In the genomic region with DNA sequence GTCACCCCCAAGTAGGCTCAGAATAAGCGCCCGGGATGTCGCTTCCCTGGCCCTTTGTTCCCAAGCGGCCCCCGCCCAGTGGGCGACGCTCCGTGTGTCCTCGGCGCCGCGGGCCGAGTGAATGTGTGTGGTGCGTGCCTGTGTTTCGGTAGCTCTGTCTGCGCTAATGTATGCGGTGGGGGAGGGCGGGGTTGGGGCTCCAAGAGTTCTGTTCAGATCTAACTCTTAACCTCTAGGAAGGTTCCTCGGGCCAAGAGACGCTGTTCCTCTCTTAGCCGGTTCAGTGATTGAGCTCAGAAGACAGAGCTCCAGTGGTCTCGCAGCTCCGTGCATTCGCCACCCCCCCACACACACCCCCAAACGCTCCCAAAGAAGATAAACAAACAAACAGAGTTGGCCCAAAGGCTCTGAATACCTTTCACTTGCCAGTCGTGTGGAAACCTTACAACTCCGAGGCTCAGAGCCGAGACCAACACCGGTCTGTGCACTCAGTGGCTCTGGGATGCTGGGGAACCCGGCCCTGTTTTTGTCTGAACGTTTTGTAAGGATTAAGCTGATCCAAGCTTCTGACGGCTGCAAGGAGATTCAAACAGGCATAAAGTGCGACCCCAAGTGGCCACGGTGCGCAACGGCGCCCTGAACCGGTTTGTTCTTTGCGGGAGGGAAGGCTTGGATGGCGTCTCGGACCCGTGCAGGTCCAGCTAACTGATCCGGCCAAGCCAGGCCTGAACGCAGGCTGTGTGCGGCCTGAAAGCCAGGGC, we compare ENCODE assay signal across 8 mouse cellular contexts. TPM values are rescaled to one million over a fixed set of nuclear protein-coding genes. Genes with fewer than 3 reads are reported as not detected.
DNase-seq lines count a peak whose midpoint lies in the region; ATAC-seq and TF ChIP-seq lines count a peak whose summit lies in the region.

No protein-coding gene starts in this region.

- ATAC-seq in frontal cortex, adult (ENCODE audit: low TSS enrichment) = peak; percentile 70
- peak; percentile 46 for ATAC-seq in lung, postnatal 0 days

- no peaks in the 10 kb centered on the region for H3K79me2 ChIP-seq in MEL (ENCODE audit: control insufficient read depth, insufficient read depth, low read length, poor library complexity)

- no peak overlapping the region for H3K4me3 ChIP-seq in MEL (ENCODE audit: control insufficient read depth in 1 of 2, insufficient read depth in 1 of 2, low read depth in 2 of 2, low read length in 2 of 2)
- H3K4me3 ChIP-seq in hindbrain, embryonic 10.5 days = peak overlapping the region; percentile 62
- H3K4me3 ChIP-seq in lung, postnatal 0 days (ENCODE audit: low read depth, low read length) = peak overlapping the region; percentile 52

- H3K9me3 ChIP-seq in MEL (replicated peaks; ENCODE audit: insufficient read depth, low read length) = no peaks in the 10 kb centered on the region
- H3K9me3 ChIP-seq in hindbrain, embryonic 10.5 days = no peaks in the 10 kb centered on the region
- no peaks in the 10 kb centered on the region for H3K9me3 ChIP-seq in lung, postnatal 0 days (ENCODE audit: low read length)

- TF ChIP-seq CTCF in MEL (IDR thresholded peaks at IDR 0.05 in 2 of 3, conservative IDR thresholded peaks at IDR 0.05 in 1 of 3; ENCODE audit: control insufficient read depth in 1 of 3, insufficient read depth in 1 of 3, low read depth in 2 of 3, low read length in 3 of 3, poor library complexity in 1 of 3, severe bottlenecking in 1 of 3) = peak in 2 of 3 experiments; percentile 9 to 35; a peak in 2 of 6 replicates
- TF ChIP-seq CTCF in lung, postnatal 0 days (IDR thresholded peaks at IDR 0.05) = peak; percentile 95

- H3K27me3 ChIP-seq in MEL (ENCODE audit: control insufficient read depth in 1 of 2, insufficient read depth in 2 of 2, low read length in 2 of 2) = no peaks in the 10 kb centered on the region
- peaks cover 89% of the 10 kb centered on the region for H3K27me3 ChIP-seq in hindbrain, embryonic 10.5 days (ENCODE audit: insufficient read depth, poor library complexity, severe bottlenecking)
- H3K27me3 ChIP-seq in lung, postnatal 0 days (replicated peaks; ENCODE audit: insufficient read depth, low read length) = peaks cover 68% of the 10 kb centered on the region

- no peak for TF ChIP-seq POLR2A in MEL (IDR thresholded peaks at IDR 0.05; ENCODE audit: control insufficient read depth in 1 of 2, insufficient read depth in 1 of 2, low read depth in 1 of 2, low read length in 2 of 2, poor library complexity in 1 of 2)

- H3K9ac ChIP-seq in MEL (ENCODE audit: control insufficient read depth, low read depth, low read length, poor library complexity, severe bottlenecking) = no peak overlapping the region
- H3K9ac ChIP-seq in lung, postnatal 0 days (replicated peaks; ENCODE audit: low read depth) = no peak overlapping the region; the same call in 1 of the 2 replicates

- H3K4me1 ChIP-seq in MEL (ENCODE audit: control insufficient read depth in 1 of 2, insufficient read depth in 2 of 2, low read length in 2 of 2) = no peaks in the 10 kb centered on the region
- H3K4me1 ChIP-seq in hindbrain, embryonic 10.5 days (replicated peaks) = peaks cover 63% of the 10 kb centered on the region
- H3K4me1 ChIP-seq in lung, postnatal 0 days (ENCODE audit: insufficient read depth, low read depth, low read length) = peaks cover 3% of the 10 kb centered on the region; the same call in 1 of the 2 replicates

- peak overlapping the region; percentile 95 for H3K4me2 ChIP-seq in lung, postnatal 0 days (replicated peaks; ENCODE audit: low read depth, low read length)

- TF ChIP-seq EP300 in MEL (IDR thresholded peaks at IDR 0.05; ENCODE audit: low read depth in 1 of 2, low read length in 2 of 2) = no peak
- no peak for TF ChIP-seq EP300 in lung, postnatal 0 days (IDR thresholded peaks at IDR 0.05)

- no peak for DNase-seq in MEL (ENCODE audit: low read depth, low spot score)
- DNase-seq in cerebellum, adult 8-10 months = peak; percentile 39
- DNase-seq in hindbrain, embryonic 10.5 days (ENCODE audit: low spot score) = peak; percentile 94
- DNase-seq in layer of hippocampus, postnatal 10 days (ENCODE audit: low spot score in 2 of 2) = peak; percentile 95 to 97
- peak; percentile 94 for DNase-seq in lung, postnatal 0 days (ENCODE audit: low spot score)
- DNase-seq in ovary, postnatal 36 days (ENCODE audit: low spot score) = peak; percentile 88
- peak; percentile 89 for DNase-seq in thymus, postnatal 14 days

- WGBS in hindbrain, embryonic 10.5 days = 0% methylated on average over 45 of the region's 45 CpGs
- under 1% methylated on average over 45 of the region's 45 CpGs for WGBS in lung, postnatal 0 days

- no peaks in the 10 kb centered on the region for H3K36me3 ChIP-seq in MEL (ENCODE audit: control insufficient read depth in 1 of 2, insufficient read depth in 2 of 2, low read length in 2 of 2)
- H3K36me3 ChIP-seq in hindbrain, embryonic 10.5 days = no peaks in the 10 kb centered on the region
- H3K36me3 ChIP-seq in lung, postnatal 0 days (ENCODE audit: insufficient read depth, low read length) = no peaks in the 10 kb centered on the region

- no peak overlapping the region for H3K27ac ChIP-seq in MEL (ENCODE audit: control insufficient read depth, low read depth, low read length)
- peak overlapping the region; percentile 89 for H3K27ac ChIP-seq in hindbrain, embryonic 10.5 days
- peak overlapping the region; percentile 59 for H3K27ac ChIP-seq in lung, postnatal 0 days (ENCODE audit: low read length)

- TF ChIP-seq RAD21 in MEL (IDR thresholded peaks at IDR 0.05; ENCODE audit: low read depth, low read length) = no peak

TF ChIP-seq in MEL, 35 proteins besides CTCF, POLR2A, EP300 and RAD21:
- TF ChIP-seq KAT2A (conservative IDR thresholded peaks at IDR 0.05; ENCODE audit: low read depth, low read length) (no peak), JUND (IDR thresholded peaks at IDR 0.05; ENCODE audit: low read depth, low read length) (no peak), USF1 (IDR thresholded peaks at IDR 0.05; ENCODE audit: low read depth, low read length) (no peak), E2F4 (IDR thresholded peaks at IDR 0.05; ENCODE audit: borderline replicate concordance, low read depth, low read length) (no peak), TCF12 (IDR thresholded peaks at IDR 0.05; ENCODE audit: low read depth, low read length) (no peak), MAFK (IDR thresholded peaks at IDR 0.05; ENCODE audit: borderline replicate concordance, low read depth, low read length) (no peak), HCFC1 (IDR thresholded peaks at IDR 0.05; ENCODE audit: low read depth, low read length) (no peak), CHD1 (IDR thresholded peaks at IDR 0.05; ENCODE audit: low read depth, low read length) (no peak), TAL1 (IDR thresholded peaks at IDR 0.05; ENCODE audit: low read length) (no peak), MXI1 (IDR thresholded peaks at IDR 0.05; ENCODE audit: low read depth, low read length) (no peak), TBP (IDR thresholded peaks at IDR 0.05; ENCODE audit: low read depth, low read length) (no peak), UBTF (IDR thresholded peaks at IDR 0.05; ENCODE audit: borderline replicate concordance, insufficient read depth, low read depth, low read length) (no peak)

RNA-seq across cellular contexts. Expression of a gene that starts 0.8 kb away (rescaled TPM):
- total RNA-seq in MEL (2012; rRNA removed) = not detected in 2 replicates
- not detected for polyA plus RNA-seq in MEL (2012; ENCODE audit: insufficient read depth in 1 of 2, insufficient read length in 2 of 2, low read depth in 1 of 2, low replicate concordance in 2 of 2, missing spikeins in 1 of 2)
- polyA plus RNA-seq in hindbrain, embryonic 10.5 days (2016; fragmentation: Nextera tagmentation; extraction: Ambion mirVana) = 14.5 and 16.9 TPM in 2 replicates
- 10 to 100 TPM; 12.0 to 12.2 TPM for total RNA-seq in layer of hippocampus, postnatal 10 days (2021)
- polyA plus RNA-seq in lung, postnatal 0 days (2015; fragmentation: Nextera tagmentation; extraction: Ambion mirVana) = 2.9 and 3.1 TPM in 2 replicates

RNA-seq across cellular contexts. Expression of a gene that starts 33.7 kb away (rescaled TPM):
- not detected in 2 replicates for total RNA-seq in MEL (2012; rRNA removed)
- polyA plus RNA-seq in MEL (2012; ENCODE audit: insufficient read depth in 1 of 2, insufficient read length in 2 of 2, low read depth in 1 of 2, low replicate concordance in 2 of 2, missing spikeins in 1 of 2) = not detected
- polyA plus RNA-seq in hindbrain, embryonic 10.5 days (2016; fragmentation: Nextera tagmentation; extraction: Ambion mirVana) = 0.33 and 0.39 TPM in 2 replicates
- total RNA-seq in layer of hippocampus, postnatal 10 days (2021) = under 1 TPM in 1 of 2 experiments, not detected in 1; 0.73 TPM
- polyA plus RNA-seq in lung, postnatal 0 days (2015; fragmentation: Nextera tagmentation; extraction: Ambion mirVana) = 0.29 and 0.53 TPM in 2 replicates

Comparison
In these comparisons a context has a peak if more than half of its experiments do, and no peak if none do; other contexts are left out.
1. H3K4me3 ChIP-seq: peak in hindbrain, embryonic 10.5 days (single experiment) and lung, postnatal 0 days (single experiment); none in MEL (0 of 2).